Mouse (Mus musculus) T-cell, adult 2 months (primary cell): ENCODE results near the gene 4931406C07Rik.
"Not testable (repeated sequence)": the region's sequence is repeated elsewhere in the genome, so short reads cannot be mapped to it uniquely, and the experiment has no call there.

Experiments
- DNase-seq: peaks from one replicate; pipeline ENCODE4 v3.0.0; 2022; ENCODE audit warnings: low spot score

4931406C07Rik gene

DNA sequence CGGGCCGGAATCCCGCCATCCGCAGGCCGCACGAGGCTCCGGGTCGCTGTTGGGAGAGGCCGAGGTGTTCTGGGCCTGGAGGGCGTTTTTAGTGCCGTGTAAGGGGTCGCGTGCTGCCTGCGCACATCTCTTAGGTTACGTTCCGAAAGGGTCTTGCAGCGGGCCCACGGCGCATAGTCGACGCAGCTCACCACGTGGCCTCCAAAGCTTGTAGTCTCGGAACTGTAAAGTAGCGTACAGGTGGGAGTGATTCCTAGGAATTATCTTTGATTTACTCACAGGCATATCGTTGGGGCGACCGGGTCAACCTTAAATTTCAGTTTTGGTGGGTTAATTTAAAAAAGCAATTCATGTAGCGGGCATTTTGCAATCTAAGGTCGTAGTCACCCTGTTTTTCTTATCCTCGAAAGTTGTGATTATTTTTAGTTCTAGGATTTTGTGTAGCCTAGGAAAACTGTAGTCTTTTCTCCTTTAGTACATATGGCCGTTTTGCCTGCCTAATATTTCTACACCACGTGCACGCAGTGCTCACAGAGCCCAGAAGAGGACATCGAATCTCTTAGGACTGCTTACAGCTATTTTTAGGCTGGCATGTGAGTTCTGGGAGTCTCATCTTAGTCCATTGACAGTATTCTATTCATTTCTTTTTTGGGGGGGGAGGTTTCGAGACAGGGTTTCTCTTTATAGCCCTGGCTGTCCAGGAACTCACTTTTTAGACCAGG is at the start of gene 4931406C07Rik:
4931406C07Rik (minus strand) TSS at position 51 of the 722 bp plus-strand sequence.
- no peak for DNase-seq

DNA sequence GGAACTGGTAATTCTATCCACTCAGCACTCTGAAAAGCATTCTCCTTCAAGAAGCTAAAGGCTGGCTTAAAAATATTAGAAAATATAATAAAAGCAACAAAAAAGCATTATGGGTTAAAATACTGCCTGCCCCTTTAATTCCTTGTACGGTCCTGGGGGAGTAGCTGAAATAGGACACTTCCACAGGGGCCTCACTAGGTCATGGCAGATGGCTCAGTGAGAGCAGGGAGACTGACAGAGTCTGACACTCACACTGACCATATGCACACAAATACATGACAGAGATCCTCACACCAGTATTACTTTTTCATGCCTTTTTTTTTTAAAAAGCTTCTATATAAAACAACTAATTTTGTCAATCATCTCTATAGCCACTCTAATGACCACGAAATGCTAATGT is 43.7 kb upstream of the 4931406C07Rik start:
- DNase-seq: no peak

DNA sequence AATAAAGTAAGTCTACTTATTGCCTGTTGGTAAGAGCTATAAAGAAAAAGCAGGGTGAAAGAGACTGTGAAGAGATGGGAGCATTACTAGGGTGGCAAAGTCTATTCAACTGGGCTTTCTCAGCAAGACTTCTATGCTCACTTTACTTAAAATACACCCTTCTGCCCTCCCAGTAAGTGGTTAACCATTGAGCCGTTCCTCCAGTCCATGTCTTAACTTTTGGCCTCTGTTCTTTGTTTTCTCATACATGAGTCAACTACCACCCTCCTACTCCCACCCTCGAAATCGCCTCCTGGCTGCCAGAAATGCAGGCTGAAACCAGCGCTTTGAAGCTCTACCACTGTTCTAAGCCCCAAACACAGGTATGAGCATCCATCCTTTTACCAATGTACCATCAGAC is 31.5 kb upstream of the 4931406C07Rik start:
- DNase-seq: no peak

DNA sequence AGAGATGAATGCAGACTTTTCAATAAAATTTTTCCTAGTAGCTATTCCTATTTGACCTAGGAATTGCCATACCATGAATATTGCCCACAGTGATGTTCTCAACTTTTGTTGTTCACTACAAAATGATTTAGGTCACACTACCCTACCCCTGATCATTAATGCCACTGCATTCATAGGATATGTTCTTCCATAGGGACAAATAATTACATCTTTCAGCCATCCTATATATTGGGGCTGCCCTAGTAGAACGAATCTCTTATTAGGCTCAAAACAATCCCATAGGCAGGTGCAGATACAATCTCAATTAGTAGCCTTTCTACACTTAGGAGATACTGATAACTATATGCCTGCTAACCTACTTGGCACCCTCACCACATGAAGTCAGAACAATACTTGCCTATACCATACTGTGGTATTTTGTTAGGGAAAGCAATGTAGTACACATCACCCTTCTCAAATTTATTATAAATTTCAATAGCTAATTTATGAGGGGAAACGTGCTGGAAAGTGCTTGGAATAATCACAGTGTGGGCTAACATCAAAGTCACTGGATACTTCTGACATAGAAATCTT is 12.0 kb upstream of the 4931406C07Rik start:
- DNase-seq: no peak

DNA sequence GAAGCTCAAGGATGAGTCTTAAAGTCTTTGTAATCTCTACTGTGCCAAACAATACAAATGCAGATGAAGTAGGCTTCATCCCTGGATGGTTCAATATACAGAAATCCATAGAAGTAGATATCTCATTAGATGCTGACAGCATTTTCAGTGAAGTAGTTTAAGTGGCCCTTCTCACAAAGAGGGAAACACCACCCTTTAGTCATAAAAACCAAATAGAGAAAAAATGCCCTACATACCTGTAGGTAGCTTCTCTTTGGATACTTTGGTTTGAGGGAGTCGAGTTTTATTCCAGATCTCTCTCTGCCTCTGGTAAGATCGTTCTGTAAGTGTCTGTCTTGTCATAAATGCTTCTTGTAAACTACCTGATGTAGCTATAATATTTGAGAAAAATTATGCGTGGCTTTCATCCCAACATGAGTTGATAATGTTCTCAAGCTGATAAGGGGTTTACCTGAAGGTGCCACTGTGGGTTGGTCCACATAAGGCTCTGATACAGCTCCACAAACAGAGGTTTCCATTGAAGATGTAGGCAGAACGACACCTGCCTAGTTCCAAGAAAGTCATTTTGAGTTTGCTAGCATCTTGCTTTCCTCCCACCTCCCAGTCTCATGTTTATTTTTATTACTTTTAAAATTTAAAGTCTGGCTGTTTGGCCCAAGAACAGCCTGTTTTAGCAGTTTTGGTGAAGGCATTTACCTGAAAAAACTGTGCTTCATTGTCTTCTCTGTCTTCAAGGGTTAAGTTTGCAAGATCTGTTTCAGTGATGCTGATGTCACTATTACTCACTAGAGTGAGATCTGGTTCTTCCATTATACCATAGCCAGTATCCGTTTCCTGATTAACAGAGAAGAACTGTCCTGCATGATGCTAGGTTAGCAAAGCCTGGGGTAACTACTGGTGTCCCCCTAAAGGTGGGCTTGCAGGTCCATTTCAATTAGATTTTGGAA is 11.2 kb upstream of the 4931406C07Rik start:
- DNase-seq: no peak

DNA sequence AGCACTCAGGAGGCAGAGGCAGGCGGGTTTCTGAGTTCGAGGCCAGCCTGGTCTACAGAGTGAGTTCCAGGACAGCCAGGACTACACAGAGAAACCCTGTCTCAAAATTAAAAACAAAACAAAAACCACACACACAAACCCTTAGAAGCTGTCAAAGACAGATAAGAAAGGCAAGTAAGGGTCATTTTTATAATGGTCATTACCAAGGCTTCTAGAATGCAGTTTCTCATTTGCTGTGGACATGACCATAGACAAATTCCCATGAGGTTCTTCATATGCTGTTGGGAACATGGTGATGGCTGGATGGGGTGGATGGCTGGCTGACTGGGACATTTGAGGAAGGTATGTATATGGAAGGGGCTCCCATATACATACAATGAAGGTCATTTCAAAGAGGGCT is 10.0 kb upstream of the 4931406C07Rik start:
- DNase-seq: not testable (repeated sequence)

DNA sequence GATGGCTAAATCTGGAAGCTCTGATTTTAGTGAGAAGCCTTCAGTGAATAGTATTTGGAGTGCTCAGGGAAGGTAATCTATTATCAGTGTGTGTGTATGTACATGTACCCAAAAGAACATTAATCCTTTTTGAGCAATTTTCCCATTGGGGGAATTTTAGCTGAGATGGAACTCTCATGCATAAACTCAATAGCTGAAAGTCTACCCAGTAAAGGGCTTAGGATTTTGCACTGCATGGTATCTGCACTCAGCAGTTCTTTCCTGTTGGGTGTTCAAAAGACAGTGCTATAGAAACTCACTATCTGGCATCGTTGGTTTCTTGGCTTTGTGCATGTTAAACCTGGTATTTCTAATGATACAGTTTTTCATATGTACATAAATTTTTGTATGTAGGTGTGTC is 8.4 kb upstream of the 4931406C07Rik start:
- no peak for DNase-seq

DNA sequence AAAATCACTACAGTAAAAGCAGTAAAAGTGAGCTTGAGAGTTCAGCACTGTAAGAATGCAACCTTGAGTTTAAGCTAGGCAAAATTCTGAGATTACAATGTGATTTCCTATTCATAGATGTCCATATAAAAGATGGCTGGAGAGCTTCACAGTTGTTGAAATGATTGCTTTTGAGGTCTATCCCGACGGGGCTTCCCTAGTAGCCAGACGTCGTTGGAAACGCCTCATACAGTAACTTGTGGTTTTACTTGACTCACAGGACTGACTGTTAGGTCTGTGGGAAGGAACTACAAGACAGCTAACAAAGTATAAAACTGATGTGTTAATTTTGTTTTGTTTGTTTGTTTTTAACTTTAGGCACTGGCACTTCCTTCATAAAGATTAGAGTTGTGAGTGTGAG is 7.4 kb upstream of the 4931406C07Rik start:
- no peak for DNase-seq

DNA sequence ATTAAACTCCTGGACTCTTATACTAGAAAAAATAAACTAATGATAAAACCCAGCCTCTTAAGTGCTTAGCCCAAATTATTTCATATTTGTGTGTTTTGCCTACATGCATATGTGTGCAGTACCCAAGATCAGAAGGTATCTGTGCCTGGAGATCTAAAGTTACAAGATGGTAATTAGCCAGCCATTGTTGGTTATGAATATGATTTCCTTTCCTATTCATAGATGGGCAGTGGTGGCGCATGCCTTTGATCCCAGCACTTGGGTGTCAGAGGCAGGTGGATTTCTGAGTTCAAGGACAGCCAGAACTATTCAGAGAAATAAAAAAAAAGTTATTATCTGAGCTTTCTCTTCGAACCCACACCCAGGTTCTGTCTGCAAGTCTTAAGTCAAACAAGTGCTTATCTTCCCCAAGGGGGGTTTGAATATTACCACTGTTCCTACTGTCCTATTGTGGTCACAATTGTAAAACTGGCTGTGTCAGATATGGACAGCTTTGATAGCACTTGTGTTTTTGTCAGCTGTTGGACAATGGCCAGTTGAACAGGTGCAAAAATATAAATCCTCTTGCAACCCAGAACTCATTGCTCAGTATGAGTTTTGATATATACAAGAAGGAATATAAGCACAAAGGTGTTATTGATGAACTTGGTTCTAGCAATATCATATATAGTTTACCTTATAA is 5.9 kb upstream of the 4931406C07Rik start:
- DNase-seq: no peak

DNA sequence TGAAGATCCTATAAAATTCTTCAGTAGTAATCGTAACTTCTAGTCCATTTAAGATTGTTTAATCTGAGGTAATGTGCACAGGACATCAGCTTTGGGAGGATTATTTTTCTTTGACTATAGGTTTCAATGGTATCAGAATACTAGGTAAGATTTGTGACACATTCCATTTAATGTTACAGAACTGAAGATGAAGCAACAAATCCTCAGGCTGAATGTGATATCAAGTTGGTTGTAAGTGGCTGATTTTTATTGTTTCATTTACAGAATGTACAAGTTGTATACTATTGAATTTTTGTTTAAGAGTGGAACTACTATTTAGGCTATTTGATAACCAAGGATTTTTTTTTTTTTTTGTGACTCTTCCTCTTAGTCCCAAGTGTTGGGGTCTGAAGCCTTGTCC is 3.9 kb upstream of the 4931406C07Rik start:
- no peak for DNase-seq

DNA sequence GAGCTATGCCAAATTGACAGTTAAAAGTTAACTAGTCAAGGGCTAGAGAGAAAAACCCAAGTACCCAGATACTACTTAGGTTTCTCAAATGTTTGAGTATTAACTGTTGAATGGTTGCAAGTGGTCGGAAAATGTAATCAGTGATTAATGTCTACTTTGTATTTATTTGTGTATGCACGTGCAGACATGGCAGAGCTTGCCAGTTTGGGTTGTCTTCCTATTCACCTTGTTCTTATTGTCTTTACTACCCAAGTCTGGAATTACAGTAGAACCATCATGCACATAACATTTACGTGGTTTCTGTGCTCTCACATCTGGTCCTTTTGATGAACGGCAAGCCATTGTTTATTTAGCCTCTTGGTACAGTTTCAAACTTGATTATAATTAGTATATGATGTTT is 3.2 kb upstream of the 4931406C07Rik start:
- no peak for DNase-seq

DNA sequence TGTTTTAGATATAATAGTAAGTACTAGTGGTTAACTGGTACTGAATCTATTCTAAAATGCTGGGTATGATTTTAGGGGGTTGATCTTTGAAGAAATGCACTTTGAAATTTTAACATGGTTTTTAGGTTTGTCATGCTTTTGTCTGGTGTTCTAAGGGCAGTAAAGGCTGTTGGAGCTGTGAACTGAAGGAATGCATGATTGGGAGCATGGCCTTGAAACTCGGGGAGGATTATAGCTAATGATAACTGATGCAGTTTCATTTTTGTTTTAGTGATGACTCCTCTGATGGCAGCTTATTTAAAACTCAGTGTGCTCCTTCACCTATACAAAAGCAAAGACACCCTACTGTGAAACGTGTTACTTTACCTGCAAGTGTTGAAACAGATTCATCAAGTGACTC is 2.0 kb upstream of the 4931406C07Rik start:
- no peak for DNase-seq

DNA sequence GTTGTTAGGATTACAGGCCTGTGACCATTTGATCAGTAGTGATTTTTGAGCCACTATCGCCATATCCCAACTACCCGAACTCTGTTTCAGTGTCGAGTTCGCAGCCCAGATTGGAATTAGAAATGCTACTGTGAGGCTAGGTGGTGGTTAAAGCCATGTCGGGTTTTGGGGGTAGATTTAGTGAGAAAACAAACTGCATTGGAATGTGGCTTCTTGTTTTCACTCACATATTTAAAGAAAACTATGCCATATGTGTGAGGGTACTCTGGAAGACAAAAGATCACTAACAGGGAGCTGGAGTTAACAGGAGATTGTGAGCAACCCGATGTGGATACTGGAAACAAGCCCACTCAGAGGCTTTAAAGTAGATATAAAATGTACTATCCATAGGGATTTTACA is 1.0 kb upstream of the 4931406C07Rik start:
- DNase-seq: no peak

DNA sequence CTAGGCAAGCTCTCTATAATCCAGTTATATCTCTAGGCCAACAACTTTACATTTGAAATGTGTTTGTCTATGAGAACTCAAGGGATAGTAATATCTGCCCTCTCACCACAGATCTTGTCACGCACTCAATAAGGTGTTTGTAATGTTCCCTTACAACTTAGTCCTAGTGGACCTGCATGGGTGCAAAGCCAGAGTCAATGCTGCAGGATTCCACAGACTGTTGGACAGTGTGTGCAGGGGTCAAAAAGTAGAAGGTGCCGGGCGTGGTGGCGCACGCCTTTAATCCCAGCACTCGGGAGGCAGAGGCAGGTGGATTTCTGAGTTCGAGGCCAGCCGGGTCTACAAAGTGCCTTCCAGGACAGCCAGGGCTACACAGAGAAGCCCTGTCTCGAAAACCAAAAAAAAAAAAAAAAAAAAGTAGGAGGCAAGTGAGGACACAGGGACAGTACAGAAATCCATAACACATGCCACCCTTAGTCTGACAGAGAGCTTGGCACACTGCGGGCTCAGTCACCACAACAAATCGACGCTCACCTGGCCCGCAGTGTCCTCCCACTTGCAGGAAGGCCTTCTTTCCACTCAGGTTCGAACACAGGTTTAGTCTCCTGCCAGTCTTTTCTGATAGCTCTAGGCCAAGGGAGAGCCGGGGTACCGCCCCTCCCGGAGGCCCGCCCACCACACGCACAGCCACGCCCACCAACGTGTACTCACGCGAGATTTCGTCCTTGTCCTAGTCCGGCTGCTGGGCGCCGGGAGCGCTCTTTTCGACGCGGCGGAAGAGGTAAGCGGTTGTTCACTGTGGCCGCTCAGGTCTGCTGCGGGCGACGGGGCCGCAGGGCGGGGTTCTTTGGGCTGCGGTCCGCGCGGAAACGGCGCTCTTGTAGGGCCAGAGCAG is 498 bp downstream of the 4931406C07Rik start, which contains the start of gene Taf1d:
Taf1d (plus strand) TSS at position 712 of the 895 bp plus-strand sequence.
- DNase-seq: peak; percentile 97

DNA sequence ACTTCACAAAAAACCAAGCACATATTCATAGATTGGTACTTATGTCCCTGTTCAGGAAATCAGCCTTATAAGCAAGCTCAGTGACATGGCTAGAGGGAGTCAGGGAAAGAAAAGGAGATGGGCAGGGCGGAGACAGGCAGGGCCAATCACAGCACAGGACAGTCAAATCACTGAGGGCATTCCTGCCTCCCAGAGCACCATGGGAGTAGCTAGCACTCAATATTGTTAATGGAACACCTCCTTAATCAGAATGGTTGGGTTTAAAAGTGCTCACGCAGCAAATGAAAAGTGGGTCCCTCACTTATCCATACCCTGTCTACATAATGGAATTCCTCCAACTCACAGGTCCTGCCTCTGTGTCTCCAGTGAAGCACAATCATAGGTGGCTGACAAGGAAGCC is 3.4 kb downstream of the 4931406C07Rik start:
- DNase-seq: no peak

DNA sequence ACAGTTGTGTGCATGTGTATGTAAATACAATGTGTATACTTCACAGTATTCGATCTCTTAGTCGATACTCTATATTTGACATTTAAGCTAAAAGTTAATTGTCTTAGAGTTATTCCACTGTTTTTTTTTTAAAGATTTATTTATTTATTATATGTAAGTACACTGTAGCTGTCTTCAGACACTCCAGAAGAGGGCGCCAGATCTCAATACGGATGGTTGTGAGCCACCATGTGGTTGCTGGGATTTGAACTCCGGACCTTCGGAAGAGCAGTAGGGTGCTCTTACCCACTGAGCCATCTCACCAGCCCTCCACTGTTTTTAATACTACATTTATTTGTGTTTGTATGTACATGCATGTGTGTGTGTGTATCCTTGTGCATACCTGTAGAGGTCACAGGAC is 4.2 kb downstream of the 4931406C07Rik start:
- DNase-seq: not testable (repeated sequence)

DNA sequence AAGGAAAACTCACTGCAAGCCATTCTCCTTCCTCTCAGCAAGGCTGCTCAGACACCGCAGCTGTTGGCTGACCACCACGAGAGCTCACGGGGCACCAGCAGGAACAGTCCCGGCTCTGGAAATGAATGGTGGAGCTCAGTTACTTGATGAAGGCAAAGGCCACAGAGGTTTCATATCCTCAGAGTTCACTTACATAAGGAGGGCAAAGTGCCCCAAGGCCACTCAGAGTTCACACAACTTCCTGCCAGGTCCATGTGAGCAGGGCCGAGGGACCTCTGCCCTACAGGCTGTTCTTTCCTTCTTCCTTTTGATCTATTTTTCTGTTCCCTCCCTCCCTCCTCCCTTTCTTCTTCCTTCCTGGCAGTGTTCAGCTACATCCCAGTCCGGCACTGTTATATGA is 4.8 kb downstream of the 4931406C07Rik start:
- DNase-seq: no peak

DNA sequence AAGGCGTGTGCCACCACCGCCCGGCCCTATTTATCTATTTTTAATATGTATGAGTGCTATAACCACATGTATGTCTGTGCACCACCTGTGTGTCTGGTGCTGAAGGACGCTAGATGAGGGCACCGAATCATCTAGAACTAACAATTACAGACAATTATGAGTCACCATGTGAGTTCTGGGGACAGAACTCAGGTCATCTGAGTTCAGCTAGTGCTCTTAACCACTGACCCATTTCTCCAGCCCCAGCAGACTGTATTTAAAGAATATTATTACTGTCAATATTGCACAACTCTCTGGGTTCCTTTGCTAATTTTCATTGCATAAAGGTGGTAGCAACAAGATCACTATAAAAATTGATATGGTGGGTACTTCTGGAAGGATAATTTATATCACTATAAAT is 6.2 kb downstream of the 4931406C07Rik start:
- DNase-seq: no peak

DNA sequence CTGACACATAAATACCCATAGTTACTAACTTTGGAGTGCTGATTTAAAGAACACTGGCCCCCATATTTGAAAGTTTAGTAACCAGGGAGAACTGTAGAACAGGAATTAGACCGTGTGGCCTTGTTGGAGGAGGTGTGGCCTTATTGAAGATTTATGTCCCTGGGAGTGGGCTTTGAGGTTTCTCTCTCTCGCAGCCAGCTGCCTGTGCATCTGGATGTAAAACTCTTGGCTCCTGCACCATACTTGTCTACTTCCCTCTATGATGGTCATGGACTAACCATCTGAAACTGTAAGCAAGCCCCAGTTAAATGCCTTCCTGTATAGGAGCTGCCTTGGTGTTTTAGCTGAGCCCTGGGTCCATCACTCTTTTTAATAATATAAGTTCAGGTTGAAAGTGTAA is 7.8 kb downstream of the 4931406C07Rik start:
- no peak for DNase-seq

DNA sequence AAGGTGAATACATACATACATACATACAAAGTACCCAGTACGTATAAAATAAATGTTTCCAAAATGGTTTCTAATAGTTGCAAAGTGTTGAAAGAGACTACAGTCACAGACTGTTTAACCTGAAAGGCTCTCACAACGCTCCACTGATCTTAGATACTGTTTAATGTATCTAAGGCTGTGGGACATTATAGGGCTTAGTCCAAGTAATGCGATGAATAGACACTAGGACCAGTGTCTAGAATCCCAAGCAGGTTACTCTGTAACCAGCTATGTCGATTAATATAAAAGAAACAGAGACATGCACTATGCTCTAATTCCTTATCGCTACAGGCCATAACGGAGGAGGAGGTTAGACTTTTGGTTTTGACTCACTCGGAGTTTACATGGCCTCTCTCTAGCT is 9.1 kb downstream of the 4931406C07Rik start:
- DNase-seq: no peak

DNA sequence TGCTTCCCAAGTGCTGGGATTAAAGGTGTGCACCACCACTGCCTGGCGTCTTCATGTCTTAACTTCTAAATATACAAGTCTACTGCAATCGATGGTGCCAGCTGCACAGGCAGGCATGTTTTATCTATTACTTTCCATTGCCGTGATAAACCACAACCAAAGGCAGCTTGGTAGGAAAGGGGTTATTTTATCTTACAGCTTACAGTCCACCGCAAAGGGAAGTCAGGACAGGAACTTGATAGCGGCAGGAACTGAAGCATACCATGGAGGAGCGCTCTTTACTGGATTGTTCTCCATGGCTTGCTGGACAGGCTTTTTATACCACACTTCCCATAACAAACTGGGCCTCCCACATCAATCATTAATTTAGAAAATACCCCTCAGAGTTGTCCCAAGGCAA is 17.0 kb downstream of the 4931406C07Rik start:
- DNase-seq: no peak
